Mouse (Mus musculus) lung, embryonic 16.5 days (tissue): ENCODE data around the gene Spp1. TPM values are rescaled to one million over a fixed set of nuclear protein-coding genes. Genes with fewer than 3 reads are reported as not detected.

Experiments used
- polyA plus RNA-seq: library from polyadenylated mRNA; unstranded; fragments of >200 nt; fragmentation: Nextera tagmentation; extraction: Ambion mirVana; gene quantifications from 2 replicates; pipeline ENCODE4 v1.2.1, GENCODE M21; 2015

Spp1 gene
- polyA plus RNA-seq, 1 experiment from 2014 or later, result 90.3 TPM

Other genes with a start within 250 kb of the Spp1 start
- gene Dmp1, start 232.5 kb upstream of the Spp1 start, polyA plus RNA-seq, result 0.55 and 4.7 TPM in 2 replicates
- gene Ibsp, start 135.9 kb upstream of the Spp1 start, polyA plus RNA-seq, result 11.6 and 57.6 TPM in 2 replicates
- gene Mepe, start 109.8 kb upstream of the Spp1 start, polyA plus RNA-seq, result not detected in 2 replicates
- gene Pkd2, start 24.3 kb downstream of the Spp1 start, polyA plus RNA-seq, result 12.0 and 12.4 TPM in 2 replicates
- 10.7 and 11.2 TPM in 2 replicates for gene BC005561, start 73.2 kb downstream of the Spp1 start, polyA plus RNA-seq